Mouse (Mus musculus): ENCODE data around the gene Ifnl3.
A peak's percentile ranks its signal among the peaks of the same experiment; 100 is the strongest.
"Not testable (repeated sequence)": the region's sequence is repeated elsewhere in the genome, so short reads cannot be mapped to it uniquely, and the experiment has no call there.

The Ifnl3 gene

DNA sequence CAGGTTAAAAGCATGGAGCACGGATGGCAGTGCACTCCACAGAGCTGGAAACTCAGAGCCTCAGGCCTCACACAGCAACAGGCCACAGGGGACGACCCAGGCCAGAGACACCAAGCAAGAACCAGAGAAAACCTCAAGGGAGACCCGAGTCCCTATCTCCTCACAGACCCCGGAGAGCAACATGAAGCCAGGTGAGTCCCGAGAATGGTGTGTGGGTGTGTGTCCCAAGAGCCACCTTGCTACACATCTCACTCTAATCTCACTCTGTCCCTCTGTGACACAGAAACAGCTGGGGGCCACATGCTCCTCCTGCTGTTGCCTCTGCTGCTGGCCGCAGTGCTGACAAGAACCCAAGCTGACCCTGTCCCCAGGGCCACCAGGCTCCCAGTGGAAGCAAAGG lies at the start of gene Ifnl3:
Gene Ifnl3, plus strand, starts transcription at position 301 of the 400 bp plus-strand sequence.
- not testable (repeated sequence) for DNase-seq (ENCODE audit: extremely low read depth, low read depth, low spot score)

DNA sequence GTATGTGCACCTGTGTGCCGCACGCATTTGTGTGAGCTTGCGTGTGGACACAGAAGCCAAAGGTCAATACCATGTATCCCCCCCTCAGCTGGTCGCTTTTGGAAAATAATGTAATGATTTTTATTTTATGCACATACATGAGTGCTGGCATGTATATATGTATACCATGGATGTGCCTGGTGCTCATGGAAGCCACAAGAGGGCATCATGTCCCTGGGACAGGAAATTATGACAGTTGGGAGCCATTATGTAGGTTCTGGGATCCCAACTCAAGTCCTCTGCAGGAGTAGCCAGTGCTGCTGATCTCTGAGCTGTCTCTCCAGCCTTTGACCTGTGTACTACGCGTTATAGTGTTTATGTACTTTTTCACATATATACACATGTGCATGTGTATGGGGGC lies 46.4 kb upstream of the Ifnl3 start:
- no peak for DNase-seq (ENCODE audit: extremely low read depth, low read depth, low spot score)

- DNase-seq (ENCODE audit: extremely low read depth, low read depth, low spot score), result no peak
Measured at GRCm38 (mm10) chr7:28477363-28477762, 45.3 kb upstream of the Ifnl3 start.

- DNase-seq (ENCODE audit: extremely low read depth, low read depth, low spot score), result no peak
Measured at GRCm38 (mm10) chr7:28478854-28479253, 43.8 kb upstream of the Ifnl3 start.

- DNase-seq (ENCODE audit: extremely low read depth, low read depth, low spot score), result no peak
Measured at GRCm38 (mm10) chr7:28482854-28483253, 39.8 kb upstream of the Ifnl3 start.

GRCm38 (mm10) chr7:28484192-28484591 lies 38.4 kb upstream of the Ifnl3 start:
- no peak for DNase-seq (ENCODE audit: extremely low read depth, low read depth, low spot score)

- DNase-seq (ENCODE audit: extremely low read depth, low read depth, low spot score), result no peak
Measured at GRCm38 (mm10) chr7:28488030-28488491, 34.6 kb upstream of the Ifnl3 start.

GRCm38 (mm10) chr7:28490410-28490809 lies 32.2 kb upstream of the Ifnl3 start:
- peak; percentile 33 for DNase-seq (ENCODE audit: extremely low read depth, low read depth, low spot score)

- no peak for DNase-seq (ENCODE audit: extremely low read depth, low read depth, low spot score)
Measured at GRCm38 (mm10) chr7:28490903-28491302, 31.7 kb upstream of the Ifnl3 start.

- no peak for DNase-seq (ENCODE audit: extremely low read depth, low read depth, low spot score)
Measured at GRCm38 (mm10) chr7:28492310-28492709, 30.3 kb upstream of the Ifnl3 start.

DNA sequence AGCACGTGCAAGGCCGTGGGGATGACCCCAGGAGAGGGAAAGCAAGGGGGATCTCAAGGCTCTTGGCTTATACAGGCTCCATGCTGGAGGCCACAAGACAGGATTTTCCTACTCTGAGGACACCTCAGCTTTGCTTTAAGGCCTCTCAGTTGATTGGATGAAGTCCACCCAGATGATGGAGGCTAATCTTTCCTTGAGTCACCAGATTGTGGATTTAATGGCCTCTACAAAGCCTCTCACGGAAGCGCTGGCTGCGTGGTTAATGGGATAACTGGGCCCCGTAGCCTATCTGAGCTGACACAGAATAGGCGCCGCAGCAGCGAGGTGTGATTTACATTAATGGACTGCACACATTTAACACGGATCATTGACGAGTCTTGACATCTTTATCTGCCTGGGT lies 27.2 kb upstream of the Ifnl3 start:
- DNase-seq (ENCODE audit: extremely low read depth, low read depth, low spot score), result no peak

DNA sequence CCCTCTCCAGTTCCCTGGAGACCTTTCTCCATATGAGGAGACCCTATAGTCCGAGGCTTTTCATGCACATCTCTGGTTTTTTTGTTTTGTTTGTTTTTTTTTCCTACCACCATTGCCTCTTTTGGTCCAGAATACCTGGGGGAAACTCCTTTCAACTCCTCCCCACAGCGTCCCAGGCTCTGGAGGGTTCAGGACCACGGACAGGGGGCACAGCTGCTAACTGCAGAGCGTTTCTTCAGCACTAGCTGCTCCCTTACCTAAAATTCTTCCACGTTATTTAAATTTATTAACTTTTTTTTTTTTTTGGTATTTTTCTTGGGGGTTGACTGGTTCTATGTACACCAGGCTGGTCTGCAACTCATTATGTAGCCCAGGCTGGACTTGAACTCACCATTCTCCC lies 17.1 kb upstream of the Ifnl3 start:
- no peak for DNase-seq (ENCODE audit: extremely low read depth, low read depth, low spot score)

DNA sequence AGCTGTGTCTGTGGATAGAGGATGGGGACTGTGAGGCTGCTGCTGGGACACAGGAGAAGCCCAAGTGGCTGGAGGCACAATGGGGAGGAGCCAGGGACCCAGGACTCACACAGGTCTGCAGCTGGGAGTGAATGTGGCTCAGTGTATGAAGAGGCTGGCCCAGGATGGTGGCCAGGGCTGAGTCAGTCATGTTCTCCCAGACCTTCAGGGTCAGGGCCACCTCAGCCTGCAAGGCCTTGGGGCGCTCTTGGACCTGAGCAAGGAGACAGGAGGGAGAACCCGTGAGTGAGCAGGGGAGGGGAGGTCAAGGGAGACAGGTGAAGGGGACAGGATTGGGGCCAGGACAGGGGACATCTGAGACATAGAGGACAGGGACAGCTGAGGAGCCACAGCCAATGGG lies 13.5 kb upstream of the Ifnl3 start:
- not testable (repeated sequence) for DNase-seq (ENCODE audit: extremely low read depth, low read depth, low spot score)

DNA sequence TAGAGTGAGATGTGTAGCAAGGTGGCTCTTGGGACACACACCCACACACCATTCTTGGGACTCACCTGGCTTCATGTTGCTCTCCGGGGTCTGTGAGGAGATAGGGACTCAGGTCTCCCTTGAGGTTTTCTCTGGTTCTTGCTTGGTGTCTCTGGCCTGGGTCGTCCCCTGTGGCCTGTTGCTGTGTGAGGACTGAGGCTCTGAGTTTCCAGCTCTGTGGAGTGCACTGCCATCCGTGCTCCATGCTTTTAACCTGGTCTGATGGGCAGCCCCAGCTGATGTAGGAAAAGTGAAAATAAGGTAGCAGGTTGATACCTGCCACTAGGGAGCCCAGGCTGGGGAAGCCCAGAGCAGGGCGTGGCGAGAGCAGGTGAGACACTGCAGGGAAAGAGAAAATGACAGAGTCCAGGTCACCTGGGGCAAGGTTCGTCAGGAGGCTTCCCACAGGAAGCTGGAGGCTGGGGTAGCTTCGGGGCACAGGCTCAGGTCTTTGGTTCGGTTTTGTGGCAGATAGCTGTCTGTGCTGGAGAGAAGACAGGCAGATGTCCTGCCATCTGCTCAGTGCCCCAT lies 12.1 kb upstream of the Ifnl3 start, which contains the start of gene Ifnl2:
Gene Ifnl2, minus strand, starts transcription at position 51 of the 570 bp plus-strand sequence.
- DNase-seq (ENCODE audit: extremely low read depth, low read depth, low spot score), result not testable (repeated sequence)

DNA sequence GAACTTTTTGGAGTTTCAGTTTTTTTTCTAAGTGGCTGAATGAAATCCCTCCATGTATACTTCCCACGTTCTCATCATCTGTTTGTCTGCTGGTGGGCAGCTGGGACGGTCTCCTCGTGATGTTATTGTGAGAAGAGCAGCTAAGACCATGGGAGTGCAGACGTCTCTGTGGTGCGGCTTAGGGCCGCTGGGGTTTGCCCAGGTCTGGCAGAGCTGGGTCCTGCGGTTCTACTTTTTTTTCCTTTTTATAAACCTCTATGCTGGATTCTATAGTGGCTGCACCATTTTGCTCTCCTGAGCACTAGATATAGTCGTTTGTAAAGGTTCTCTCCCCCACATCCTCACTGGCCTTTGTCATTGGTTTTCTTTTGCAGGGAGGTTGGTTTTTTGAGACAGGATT lies 11.2 kb upstream of the Ifnl3 start:
- DNase-seq (ENCODE audit: extremely low read depth, low read depth, low spot score), result no peak

- no peak for DNase-seq (ENCODE audit: extremely low read depth, low read depth, low spot score)
Measured at GRCm38 (mm10) chr7:28527922-28528719, 5.5 kb downstream of the Ifnl3 start.

DNA sequence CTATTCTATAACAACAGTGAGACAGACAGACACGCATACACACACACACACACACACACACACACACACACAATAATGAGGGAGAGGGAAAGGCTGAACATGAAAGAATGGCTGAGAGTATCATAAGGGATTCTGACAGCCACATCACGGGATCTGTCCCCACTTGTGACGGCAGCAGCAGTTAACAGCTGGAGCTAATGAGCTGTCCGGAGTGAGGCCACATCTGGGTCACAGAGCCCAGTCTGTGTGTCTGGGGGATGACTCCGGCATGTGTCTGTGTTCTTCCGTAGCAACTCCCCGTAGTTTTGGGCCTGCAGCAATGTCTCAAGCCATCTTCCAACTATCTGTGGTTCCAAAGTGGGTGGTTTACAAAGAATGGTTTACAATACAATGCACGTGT lies 9.4 kb downstream of the Ifnl3 start:
- DNase-seq (ENCODE audit: extremely low read depth, low read depth, low spot score), result no peak

- not testable (repeated sequence) for DNase-seq (ENCODE audit: extremely low read depth, low read depth, low spot score)
Measured at GRCm38 (mm10) chr7:28538886-28539285, 16.2 kb downstream of the Ifnl3 start.

GRCm38 (mm10) chr7:28540526-28540925 lies 17.9 kb downstream of the Ifnl3 start, which contains the start of gene Sycn:
Gene Sycn (plus strand): TSS chr7:28540885.
- no peak for DNase-seq (ENCODE audit: extremely low read depth, low read depth, low spot score)

DNA sequence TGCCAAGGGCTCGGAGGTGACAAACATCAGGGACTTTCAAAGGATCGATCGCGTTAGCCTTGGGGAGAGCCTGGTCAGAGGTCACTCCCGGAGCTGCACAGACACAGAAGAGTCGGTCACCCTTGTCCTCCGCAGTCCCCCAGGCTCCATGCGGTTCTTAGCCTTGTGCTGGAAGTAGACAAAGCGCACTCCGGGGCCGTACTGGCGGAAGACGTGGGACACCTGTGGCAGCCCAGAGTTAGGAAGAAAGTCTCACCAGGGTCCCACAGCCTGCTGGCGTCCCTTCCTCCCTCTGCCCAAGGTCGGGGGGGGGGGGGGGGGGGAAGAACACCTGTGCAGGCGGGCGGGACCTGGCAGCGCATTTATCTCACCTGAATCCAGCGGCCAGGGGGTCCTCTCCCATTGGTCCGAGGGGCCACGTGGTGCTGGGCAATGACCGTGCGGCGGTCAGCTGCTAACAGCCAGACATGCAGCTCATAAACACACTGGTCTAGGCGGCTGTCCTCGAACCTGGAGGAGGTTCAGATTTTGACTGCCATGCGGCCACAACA lies 21.5 kb downstream of the Ifnl3 start:
- DNase-seq (ENCODE audit: extremely low read depth, low read depth, low spot score), result no peak

- no peak for DNase-seq (ENCODE audit: extremely low read depth, low read depth, low spot score)
Measured at GRCm38 (mm10) chr7:28545048-28545890, 22.6 kb downstream of the Ifnl3 start.
